ENCODE assay signal across 20 mouse cellular contexts in the genomic region with DNA sequence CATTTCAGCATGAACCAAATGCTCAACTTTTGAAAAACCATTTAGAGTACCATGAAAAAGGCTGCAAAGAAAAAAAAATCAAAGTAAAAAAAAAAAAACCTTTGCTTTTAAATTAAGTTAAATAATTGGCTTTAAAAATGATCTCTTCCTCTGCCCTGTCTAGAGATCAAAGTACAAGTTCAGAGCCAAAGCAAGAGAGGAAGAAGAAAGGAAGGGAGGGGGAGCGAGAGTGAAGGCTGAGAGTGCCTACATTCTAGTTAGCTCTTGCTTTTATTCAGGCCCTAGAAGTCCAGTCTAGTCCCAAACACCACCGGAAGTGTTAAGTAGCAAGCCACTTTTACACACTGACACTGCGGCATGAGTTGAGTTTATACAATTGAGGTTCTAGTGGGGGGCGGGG.
"Had no signal": no experiment of that assay in that cellular context is flagged by ENCODE, and none has a peak within 500 bp of the region (broad histone marks: within the 10 kb centered on the region; RNA-seq: fewer than 3 reads in every experiment).

No protein-coding gene starts in this region.

- H3K9ac ChIP-seq: kidney, embryonic 15.5 days; liver, embryonic 14.5 days; liver, postnatal 0 days; lung, embryonic 14.5 days; neural tube, embryonic 12.5 days; neural tube, embryonic 15.5 days had no signal

- H3K27me3 ChIP-seq: neural tube, embryonic 12.5 days; neural tube, embryonic 15.5 days had no signal

- H3K36me3 ChIP-seq: kidney, embryonic 15.5 days; neural tube, embryonic 12.5 days; neural tube, embryonic 15.5 days had no signal

- DNase-seq: kidney, adult 11 months; kidney, adult 8-10 months; kidney, postnatal 10 days; kidney, postnatal 36 days; layer of hippocampus, postnatal 36 days; liver, postnatal 0 days; lung, embryonic 14.5 days; right cerebral cortex, postnatal 25 days; spleen, adult 18-20 months; thymus, adult 2 months; thymus, postnatal 14 days; thymus, postnatal 4 days had no signal

- H3K4me1 ChIP-seq: neural tube, embryonic 12.5 days had no signal

- H3K9me3 ChIP-seq: kidney, embryonic 15.5 days; neural tube, embryonic 12.5 days; neural tube, embryonic 15.5 days had no signal

- ATAC-seq: liver, postnatal 0 days; lung, postnatal 0 days had no signal

- H3K4me3 ChIP-seq: kidney, embryonic 15.5 days; left cerebral cortex, adult 2 months; neural tube, embryonic 12.5 days; neural tube, embryonic 15.5 days had no signal

- H3K4me2 ChIP-seq: kidney, embryonic 15.5 days; lung, embryonic 14.5 days; neural tube, embryonic 12.5 days; neural tube, embryonic 15.5 days had no signal

- H3K27ac ChIP-seq: kidney, embryonic 15.5 days; left cerebral cortex, adult 2 months; liver, embryonic 14.5 days; macrophage; neural tube, embryonic 12.5 days; neural tube, embryonic 15.5 days; stomach, postnatal 0 days had no signal
